Mouse (Mus musculus): ENCODE results near the gene Chrm5. TPM values are rescaled to one million over a fixed set of nuclear protein-coding genes. Genes with fewer than 3 reads are reported as not detected.

Gene Chrm5
- polyA plus RNA-seq, 1 experiment: not detected

GRCm38 (mm10) chr2:112506841-112507435 is 26.4 kb upstream of the Chrm5 start:
- TF ChIP-seq POLR2A (IDR thresholded peaks at IDR 0.05; ENCODE audit: insufficient read depth, low read depth, low read length) (no peak), CTCF (IDR thresholded peaks at IDR 0.05; ENCODE audit: insufficient read depth, low read depth, low read length) (no peak)
- 72% methylated on average over 5 of the region's 5 CpGs for WGBS
- Histone ChIP-seq H3K4me3 (ENCODE audit: insufficient read depth, low read depth, low read length) (no peak overlapping the region), H3K4me1 (ENCODE audit: control insufficient read depth, insufficient read depth, low read length) (no peaks in the 10 kb centered on the region), H3K27ac (ENCODE audit: insufficient read depth, low read depth, low read length) (no peak overlapping the region)

GRCm38 (mm10) chr2:112503978-112504377 is 23.4 kb upstream of the Chrm5 start:
- Histone ChIP-seq H3K4me3 (ENCODE audit: insufficient read depth, low read depth, low read length) (no peak overlapping the region), H3K4me1 (ENCODE audit: control insufficient read depth, insufficient read depth, low read length) (0 out of 2 replicates have a peak, but pooled peaks cover 2% of the 10 kb centered on the region), H3K27ac (ENCODE audit: insufficient read depth, low read depth, low read length) (no peak overlapping the region)
- 65% methylated on average over 6 of the region's 6 CpGs for WGBS
- no peak for TF ChIP-seq POLR2A (IDR thresholded peaks at IDR 0.05; ENCODE audit: insufficient read depth, low read depth, low read length)

- 1% methylated on average over 6 of the region's 6 CpGs for WGBS
- TF ChIP-seq POLR2A (IDR thresholded peaks at IDR 0.05; ENCODE audit: insufficient read depth, low read depth, low read length) (no peak), CTCF (IDR thresholded peaks at IDR 0.05; ENCODE audit: insufficient read depth, low read depth, low read length) (peak; percentile 29; the same call in 1 of the 2 replicates)
- no peak overlapping the region for H3K4me3 ChIP-seq (ENCODE audit: insufficient read depth, low read depth, low read length)
- no peak overlapping the region for H3K27ac ChIP-seq (ENCODE audit: insufficient read depth, low read depth, low read length)
- H3K4me1 ChIP-seq (ENCODE audit: control insufficient read depth, insufficient read depth, low read length): 0 out of 2 replicates have a peak, but pooled peaks cover 2% of the 10 kb centered on the region
These were observed 20.6 kb upstream of the Chrm5 start for GRCm38 (mm10) chr2:112501209-112501608.

GRCm38 (mm10) chr2:112497851-112498250 is 17.3 kb upstream of the Chrm5 start:
- 75% methylated on average over 7 of the region's 7 CpGs for WGBS
- H3K27ac ChIP-seq (ENCODE audit: insufficient read depth, low read depth, low read length): no peak overlapping the region
- TF ChIP-seq POLR2A (IDR thresholded peaks at IDR 0.05; ENCODE audit: insufficient read depth, low read depth, low read length) (no peak), CTCF (IDR thresholded peaks at IDR 0.05; ENCODE audit: insufficient read depth, low read depth, low read length) (no peak)
- 0 out of 2 replicates have a peak, but pooled peaks cover 2% of the 10 kb centered on the region for H3K4me1 ChIP-seq (ENCODE audit: control insufficient read depth, insufficient read depth, low read length)
- no peak overlapping the region for H3K4me3 ChIP-seq (ENCODE audit: insufficient read depth, low read depth, low read length)

- Histone ChIP-seq H3K27ac (ENCODE audit: insufficient read depth, low read depth, low read length) (peak overlapping the region; percentile 73), H3K4me3 (ENCODE audit: insufficient read depth, low read depth, low read length) (peak overlapping the region; percentile 92), H3K4me1 (ENCODE audit: control insufficient read depth, insufficient read depth, low read length) (no peaks in the 10 kb centered on the region)
- WGBS: 39% methylated on average over 11 of the region's 11 CpGs
- no peak for TF ChIP-seq POLR2A (IDR thresholded peaks at IDR 0.05; ENCODE audit: insufficient read depth, low read depth, low read length)
These were observed 13.1 kb upstream of the Chrm5 start for GRCm38 (mm10) chr2:112493539-112494260.

GRCm38 (mm10) chr2:112492856-112493538 is 12.4 kb upstream of the Chrm5 start, which contains the start of gene Aven:
Gene Aven, plus strand, starts transcription at chr2:112492964.
- WGBS: under 1% methylated on average over 85 of the region's 87 CpGs
- no peak for TF ChIP-seq CTCF (IDR thresholded peaks at IDR 0.05; ENCODE audit: insufficient read depth, low read depth, low read length)
- peak; percentile 80 for TF ChIP-seq POLR2A (IDR thresholded peaks at IDR 0.05; ENCODE audit: insufficient read depth, low read depth, low read length)

GRCm38 (mm10) chr2:112492431-112492855 is 11.9 kb upstream of the Chrm5 start:
- TF ChIP-seq POLR2A (IDR thresholded peaks at IDR 0.05; ENCODE audit: insufficient read depth, low read depth, low read length) (no peak), CTCF (IDR thresholded peaks at IDR 0.05; ENCODE audit: insufficient read depth, low read depth, low read length) (no peak)
- Histone ChIP-seq H3K27ac (ENCODE audit: insufficient read depth, low read depth, low read length) (peak overlapping the region; percentile 2; the same call in 1 of the 2 replicates), H3K4me3 (ENCODE audit: insufficient read depth, low read depth, low read length) (peak overlapping the region; percentile 92), H3K4me1 (ENCODE audit: control insufficient read depth, insufficient read depth, low read length) (no peaks in the 10 kb centered on the region)
- 3% methylated on average over 9 of the region's 9 CpGs for WGBS

More at GRCm38 (mm10) chr2:112492856-112493538, 12.4 kb upstream of the Chrm5 start, which contains the start of gene Aven:
- Histone ChIP-seq H3K4me3 (ENCODE audit: insufficient read depth, low read depth, low read length) (peak within 1 kb of the TSS; percentile 92), H3K27ac (ENCODE audit: insufficient read depth, low read depth, low read length) (peak within 1 kb of the TSS; percentile 78), H3K4me1 (ENCODE audit: control insufficient read depth, insufficient read depth, low read length) (no peaks in the 10 kb centered on the region)

- no peak for TF ChIP-seq POLR2A (IDR thresholded peaks at IDR 0.05; ENCODE audit: insufficient read depth, low read depth, low read length)
- no peak for TF ChIP-seq CTCF (IDR thresholded peaks at IDR 0.05; ENCODE audit: insufficient read depth, low read depth, low read length)
- 72% methylated on average over 5 of the region's 5 CpGs for WGBS
- H3K4me1 ChIP-seq (ENCODE audit: control insufficient read depth, insufficient read depth, low read length): no peaks in the 10 kb centered on the region
- H3K27ac ChIP-seq (ENCODE audit: insufficient read depth, low read depth, low read length): no peak overlapping the region
- H3K4me3 ChIP-seq (ENCODE audit: insufficient read depth, low read depth, low read length): no peak overlapping the region
These were observed 11.1 kb upstream of the Chrm5 start for GRCm38 (mm10) chr2:112491629-112492028.

All from olfactory bulb, adult 2 months (tissue).